Mouse (Mus musculus): ENCODE measurements at regions not wholly inside any gene's neighbourhood (a gene's known extent, or its start where the extent isn't known, plus 50 kb on each side); places are given as distances from the start of the nearest gene placed in this dataset.

- TF ChIP-seq FLI1 (IDR thresholded peaks at IDR 0.05; ENCODE audit: low read length) = no peak
- TF ChIP-seq GATA1 (IDR thresholded peaks at IDR 0.05; ENCODE audit: borderline replicate concordance, low read length) = no peak
Observed at GRCm38 (mm10) chr2:92747406-92747805, 147.9 kb downstream of the Chst1 start.

Data from megakaryocyte, embryonic 14.5 days (primary cell).